Mouse (Mus musculus) neural tube, embryonic 14.5 days (tissue): ENCODE results near the gene Fam71f2. TPM values are rescaled to one million over a fixed set of nuclear protein-coding genes. Genes with fewer than 3 reads are reported as not detected.

Experiments
- ATAC-seq: fragments of 200-750 bp; cut with Nextera tagmentation; 2 replicates; pipeline ENCODE4 v1.8.0; 2017; ENCODE audit warnings: low read depth, mild to moderate bottlenecking, moderate TSS enrichment, moderate library complexity
- H3K27ac ChIP-seq: fragments of 300-500 bp; sonication (generic); 2 replicates; pipeline ENCODE4 v1.5.1; 2014; ENCODE audit warnings: low read depth, mild to moderate bottlenecking, control low read depth, low read length, moderate library complexity, mixed read lengths
- H3K27me3 ChIP-seq: fragments of 300-500 bp; sonication (generic); 2 replicates; pipeline ENCODE4 v1.6.1; 2014; ENCODE audit warnings: low read length; ENCODE audit not compliant: control insufficient read depth, insufficient read depth
- H3K36me3 ChIP-seq: fragments of 300-500 bp; sonication (generic); 2 replicates; pipeline ENCODE4 v1.6.1; 2014; ENCODE audit warnings: low read length, mixed read lengths; ENCODE audit not compliant: control insufficient read depth, insufficient read depth
- H3K4me1 ChIP-seq: fragments of 300-500 bp; sonication (generic); 2 replicates; pipeline ENCODE4 v1.6.1; 2014; ENCODE audit warnings: low read length; ENCODE audit not compliant: control insufficient read depth, insufficient read depth
- H3K4me2 ChIP-seq: fragments of 300-500 bp; sonication (generic); 2 replicates; pipeline ENCODE4 v1.6.1; 2014; ENCODE audit warnings: mild to moderate bottlenecking, low read depth, low read length, control low read depth
- H3K4me3 ChIP-seq: fragments of 300-500 bp; sonication (generic); 2 replicates; pipeline ENCODE4 v1.5.1; 2014; ENCODE audit warnings: low read depth, low read length, control low read depth, mixed read lengths
- H3K9ac ChIP-seq: fragments of 300-500 bp; sonication (generic); replicated peaks from 2 replicates; pipeline ENCODE4 v1.6.1; 2014; ENCODE audit warnings: low read depth, mild to moderate bottlenecking, control low read depth, low read length, mixed read lengths
- H3K9me3 ChIP-seq: fragments of 300-500 bp; sonication (generic); 2 replicates; pipeline ENCODE4 v1.6.1; 2016; ENCODE audit warnings: low read length; ENCODE audit not compliant: control insufficient read depth
- WGBS: fragments of 180-500 bp; shearing (Covaris S2); extraction: QIAGEN DNeasy Blood & Tissue Kit; methylation state at CpG from one replicate; pipeline ENCODE4 v1.1.7; 2014; 5-methylcytosine and 5-hydroxymethylcytosine counted together
- polyA plus RNA-seq: library from polyadenylated mRNA; unstranded; fragments of >200 nt; fragmentation: Nextera tagmentation; extraction: Ambion mirVana; gene quantifications from 2 replicates; pipeline ENCODE4 v1.2.1, GENCODE M21; 2014

Gene Fam71f2
- polyA plus RNA-seq, 1 experiment from 2014 or later = 0.64 TPM

GRCm38 (mm10) chr6:29317941-29318340 lies 38.5 kb downstream of the Fam71f2 start:
- ATAC-seq = no peak
- no peaks in the 10 kb centered on the region for H3K9me3 ChIP-seq
- H3K9ac ChIP-seq = no peak overlapping the region
- H3K4me1 ChIP-seq = no peaks in the 10 kb centered on the region
- H3K27me3 ChIP-seq = no peaks in the 10 kb centered on the region
- H3K36me3 ChIP-seq = no peaks in the 10 kb centered on the region
- no peak overlapping the region for H3K27ac ChIP-seq
- H3K4me3 ChIP-seq = no peak overlapping the region
- WGBS = 73% methylated on average over 3 of the region's 3 CpGs
- no peak overlapping the region for H3K4me2 ChIP-seq

- WGBS = 71% methylated on average over 5 of the region's 5 CpGs
- H3K36me3 ChIP-seq = no peaks in the 10 kb centered on the region
- no peak for ATAC-seq
Measured at GRCm38 (mm10) chr6:29318879-29319278, 39.5 kb downstream of the Fam71f2 start, which contains the start of gene Fam71f1. Fam71f1 (plus strand) TSS chr6:29319140.

GRCm38 (mm10) chr6:29321586-29321985 lies 42.2 kb downstream of the Fam71f2 start:
- Histone ChIP-seq H3K4me1 (no peaks in the 10 kb centered on the region), H3K27me3 (no peaks in the 10 kb centered on the region), H3K4me3 (no peak overlapping the region), H3K36me3 (no peaks in the 10 kb centered on the region), H3K4me2 (no peak overlapping the region), H3K27ac (no peak overlapping the region), H3K9me3 (no peaks in the 10 kb centered on the region), H3K9ac (no peak overlapping the region)
- ATAC-seq = no peak
- 82% methylated on average over 6 of the region's 6 CpGs for WGBS

More at GRCm38 (mm10) chr6:29318879-29319278, 39.5 kb downstream of the Fam71f2 start, which contains the start of gene Fam71f1:
- no peaks in the 10 kb centered on the region for H3K27me3 ChIP-seq
- no peak within 1 kb of the TSS for H3K9ac ChIP-seq
- H3K4me2 ChIP-seq = no peak within 1 kb of the TSS
- no peak within 1 kb of the TSS for H3K27ac ChIP-seq
- no peaks in the 10 kb centered on the region for H3K9me3 ChIP-seq
- H3K4me1 ChIP-seq = no peaks in the 10 kb centered on the region
- H3K4me3 ChIP-seq = no peak within 1 kb of the TSS

GRCm38 (mm10) chr6:29322147-29322546 lies 42.8 kb downstream of the Fam71f2 start:
- no peak overlapping the region for H3K27ac ChIP-seq
- H3K27me3 ChIP-seq = no peaks in the 10 kb centered on the region
- no peak overlapping the region for H3K4me2 ChIP-seq
- H3K9ac ChIP-seq = no peak overlapping the region
- H3K9me3 ChIP-seq = no peaks in the 10 kb centered on the region
- H3K4me1 ChIP-seq = no peaks in the 10 kb centered on the region
- no peak overlapping the region for H3K4me3 ChIP-seq
- no peaks in the 10 kb centered on the region for H3K36me3 ChIP-seq
- 93% methylated on average over 7 of the region's 7 CpGs for WGBS
- ATAC-seq = no peak

- Histone ChIP-seq H3K9me3 (no peaks in the 10 kb centered on the region), H3K4me3 (no peak overlapping the region), H3K4me1 (no peaks in the 10 kb centered on the region), H3K9ac (no peak overlapping the region), H3K27ac (no peak overlapping the region), H3K27me3 (no peaks in the 10 kb centered on the region), H3K4me2 (no peak overlapping the region), H3K36me3 (no peaks in the 10 kb centered on the region)
- WGBS = 91% methylated on average over 4 of the region's 4 CpGs
- ATAC-seq = no peak
Measured at GRCm38 (mm10) chr6:29322735-29323134, 43.3 kb downstream of the Fam71f2 start.

GRCm38 (mm10) chr6:29326961-29327360 lies 47.6 kb downstream of the Fam71f2 start:
- ATAC-seq = no peak
- H3K9me3 ChIP-seq = no peaks in the 10 kb centered on the region
- H3K36me3 ChIP-seq = no peaks in the 10 kb centered on the region
- no peak overlapping the region for H3K27ac ChIP-seq
- no peaks in the 10 kb centered on the region for H3K4me1 ChIP-seq
- H3K4me3 ChIP-seq = no peak overlapping the region
- no peaks in the 10 kb centered on the region for H3K27me3 ChIP-seq
- H3K9ac ChIP-seq = no peak overlapping the region
- H3K4me2 ChIP-seq = no peak overlapping the region
- 90% methylated on average over 9 of the region's 9 CpGs for WGBS

GRCm38 (mm10) chr6:29329514-29329913 lies 50.1 kb downstream of the Fam71f2 start:
- H3K9ac ChIP-seq = no peak overlapping the region
- H3K9me3 ChIP-seq = no peaks in the 10 kb centered on the region
- H3K36me3 ChIP-seq = no peaks in the 10 kb centered on the region
- H3K27me3 ChIP-seq = no peaks in the 10 kb centered on the region
- no peak for ATAC-seq
- no peak overlapping the region for H3K27ac ChIP-seq
- no peaks in the 10 kb centered on the region for H3K4me1 ChIP-seq
- no peak overlapping the region for H3K4me2 ChIP-seq
- no peak overlapping the region for H3K4me3 ChIP-seq
- 84% methylated on average over 4 of the region's 4 CpGs for WGBS

Other genes starting within 250 kb of the Fam71f2 start
- gene Lep, start 219.4 kb upstream of the Fam71f2 start, polyA plus RNA-seq = 0.05 TPM in 1 of 2 replicates, not detected in the other
- 44.5 and 55.4 TPM in 2 replicates for gene Rbm28, start 114.6 kb upstream of the Fam71f2 start, polyA plus RNA-seq
- 8.9 and 14.7 TPM in 2 replicates for gene Prrt4, start 100.0 kb upstream of the Fam71f2 start, polyA plus RNA-seq
- 77.6 and 83.7 TPM in 2 replicates for gene Impdh1, start 63.2 kb upstream of the Fam71f2 start, polyA plus RNA-seq
- gene Hilpda, start 7.1 kb upstream of the Fam71f2 start, polyA plus RNA-seq = 27.9 and 30.3 TPM in 2 replicates
- not detected in 2 replicates for gene Fam71f1, start 39.5 kb downstream of the Fam71f2 start, polyA plus RNA-seq
- 141 and 194 TPM in 2 replicates for gene Calu, start 68.5 kb downstream of the Fam71f2 start, polyA plus RNA-seq
- 0.37 and 1.6 TPM in 2 replicates for gene Opn1sw, start 108.9 kb downstream of the Fam71f2 start, polyA plus RNA-seq
- gene Ccdc136, start 116.7 kb downstream of the Fam71f2 start, polyA plus RNA-seq = 55.7 and 69.1 TPM in 2 replicates
- gene Flnc, start 153.7 kb downstream of the Fam71f2 start, polyA plus RNA-seq = 4.9 and 5.0 TPM in 2 replicates
- gene Atp6v1f, start 188.1 kb downstream of the Fam71f2 start, polyA plus RNA-seq = 281 and 350 TPM in 2 replicates
- 0.55 and 0.70 TPM in 2 replicates for gene Atp6v1fnb, start 191.8 kb downstream of the Fam71f2 start, polyA plus RNA-seq
- 15.1 and 20.6 TPM in 2 replicates for gene Kcp, start 228.4 kb downstream of the Fam71f2 start, polyA plus RNA-seq
- 0.95 and 2.3 TPM in 2 replicates for gene Irf5, start 247.0 kb downstream of the Fam71f2 start, polyA plus RNA-seq